Mouse (Mus musculus) limb, embryonic 13.5 days (tissue): ENCODE data around the gene Cldn18. TPM values are rescaled to one million over a fixed set of nuclear protein-coding genes. Genes with fewer than 3 reads are reported as not detected.

Experiments used
- ATAC-seq: fragments of 200-750 bp; cut with Nextera tagmentation; 2 replicates; pipeline ENCODE4 v1.8.0; 2017; ENCODE audit warnings: low read depth, moderate number of reproducible peaks, moderate TSS enrichment; ENCODE audit not compliant: low FRiP score
- H3K27ac ChIP-seq: fragments of 300-500 bp; sonication (generic); 2 replicates; pipeline ENCODE4 v1.5.1; 2015; ENCODE audit warnings: inconsistent platforms, mild to moderate bottlenecking, moderate library complexity
- H3K27me3 ChIP-seq: fragments of 300-500 bp; sonication (generic); 2 replicates; pipeline ENCODE4 v1.6.1; 2015; ENCODE audit warnings: mild to moderate bottlenecking, inconsistent platforms
- H3K36me3 ChIP-seq: fragments of 300-500 bp; sonication (generic); 2 replicates; pipeline ENCODE4 v1.6.1; 2015; ENCODE audit warnings: inconsistent platforms, mild to moderate bottlenecking, moderate library complexity
- H3K4me1 ChIP-seq: fragments of 300-500 bp; sonication (generic); 2 replicates; pipeline ENCODE4 v1.6.1; 2015; ENCODE audit warnings: inconsistent platforms
- H3K4me2 ChIP-seq: fragments of 300-500 bp; sonication (generic); replicated peaks from 2 replicates; pipeline ENCODE4 v1.6.1; 2015; ENCODE audit warnings: inconsistent platforms, mild to moderate bottlenecking, moderate library complexity
- H3K4me3 ChIP-seq: fragments of 300-500 bp; sonication (generic); 2 replicates; pipeline ENCODE4 v1.5.1; 2015; ENCODE audit warnings: moderate library complexity, mild to moderate bottlenecking, inconsistent platforms
- H3K9ac ChIP-seq: fragments of 300-500 bp; sonication (generic); 2 replicates; pipeline ENCODE4 v1.6.1; 2015; ENCODE audit warnings: mild to moderate bottlenecking, inconsistent platforms
- H3K9me3 ChIP-seq: fragments of 300-500 bp; sonication (generic); 2 replicates; pipeline ENCODE4 v1.6.1; 2016; ENCODE audit warnings: inconsistent platforms
- WGBS: fragments of 180-500 bp; shearing (Covaris S2); methylation state at CpG from one replicate; pipeline ENCODE4 v1.1.7; 2015; 5-methylcytosine and 5-hydroxymethylcytosine counted together
- polyA plus RNA-seq: library from polyadenylated mRNA; unstranded; fragments of >200 nt; fragmentation: Nextera tagmentation; extraction: Ambion mirVana; gene quantifications from 2 replicates; pipeline ENCODE4 v1.2.1, GENCODE M21; 2015

Gene Cldn18
- not detected in 2 replicates for polyA plus RNA-seq

DNA sequence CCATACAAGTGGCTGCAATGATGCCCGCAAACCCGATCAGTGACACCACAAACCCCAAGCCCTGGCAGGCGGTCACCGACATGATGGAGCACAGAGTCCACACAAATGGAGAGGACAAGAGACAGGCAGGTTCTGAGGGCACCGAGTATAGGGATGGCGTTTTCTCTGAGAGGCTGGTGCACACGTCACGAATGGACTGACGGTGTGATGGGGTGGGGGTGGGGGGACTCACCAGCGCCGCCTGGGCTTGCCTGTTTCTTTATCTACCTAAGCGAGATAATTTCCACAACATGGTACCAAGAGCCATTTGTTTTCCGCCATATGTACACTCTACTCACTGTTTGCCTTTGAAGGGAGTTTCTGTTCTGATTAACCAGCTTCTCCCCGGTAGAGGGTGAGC, at the start of gene Cldn18:
Gene Cldn18, minus strand, starts transcription at position 134 of the 400 bp plus-strand sequence.
- H3K9me3 ChIP-seq = no peaks in the 10 kb centered on the region
- no peak within 1 kb of the TSS for H3K4me2 ChIP-seq
- H3K27me3 ChIP-seq = no peaks in the 10 kb centered on the region
- no peak for ATAC-seq
- H3K4me1 ChIP-seq = no peaks in the 10 kb centered on the region
- 92% methylated on average over 14 of the region's 14 CpGs for WGBS
- H3K36me3 ChIP-seq = no peaks in the 10 kb centered on the region
- H3K4me3 ChIP-seq = no peak within 1 kb of the TSS
- H3K27ac ChIP-seq = no peak within 1 kb of the TSS
- no peak within 1 kb of the TSS for H3K9ac ChIP-seq

DNA sequence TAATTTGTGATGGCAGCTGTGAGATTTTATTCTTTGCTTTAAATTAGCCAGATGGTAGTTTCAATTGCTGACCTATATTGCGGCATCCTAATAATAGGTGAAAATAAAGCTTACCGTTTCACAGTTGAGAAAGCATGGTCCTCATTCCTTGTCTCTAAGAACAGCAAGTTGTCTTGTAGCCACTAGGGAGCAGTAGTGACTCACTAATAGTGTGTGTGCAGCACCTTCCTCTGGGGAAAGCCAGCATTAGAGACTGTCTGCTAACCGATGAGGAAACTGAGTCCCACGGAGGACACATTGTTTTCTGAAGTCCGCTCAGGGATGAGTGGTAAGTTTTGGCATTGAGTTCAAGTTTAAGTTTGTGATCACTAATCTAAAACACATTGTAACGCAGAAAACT, 46.5 kb upstream of the Cldn18 start:
- no peaks in the 10 kb centered on the region; the same call in 1 of the 2 replicates for H3K9me3 ChIP-seq
- no peaks in the 10 kb centered on the region for H3K4me1 ChIP-seq
- WGBS = 63% methylated on average over 6 of the region's 6 CpGs
- H3K27me3 ChIP-seq = no peaks in the 10 kb centered on the region
- H3K27ac ChIP-seq = no peak overlapping the region
- no peak overlapping the region for H3K9ac ChIP-seq
- no peaks in the 10 kb centered on the region for H3K36me3 ChIP-seq
- H3K4me2 ChIP-seq = no peak overlapping the region
- no peak overlapping the region for H3K4me3 ChIP-seq
- no peak for ATAC-seq

DNA sequence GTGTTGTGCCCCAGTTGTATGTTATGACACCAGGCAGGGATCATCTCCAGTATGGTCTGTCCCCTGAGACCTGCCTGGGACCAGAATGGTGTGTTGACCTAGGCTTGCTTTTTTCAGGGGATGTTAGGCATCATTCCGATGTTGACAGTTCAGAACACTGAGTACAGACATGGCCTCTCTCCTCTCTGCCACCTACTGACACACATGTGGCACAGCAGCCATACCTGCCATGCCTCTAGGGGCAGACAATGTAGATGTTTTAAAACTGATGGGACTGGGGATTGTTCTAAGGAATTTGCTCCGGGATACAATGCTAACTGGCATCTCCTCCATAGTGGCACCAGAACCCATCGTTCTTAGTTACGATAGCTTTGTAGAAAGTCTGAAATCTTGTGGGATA, 33.2 kb upstream of the Cldn18 start:
- 0 out of 2 replicates have a peak, but pooled peaks cover 6% of the 10 kb centered on the region for H3K9me3 ChIP-seq
- WGBS = 81% methylated on average over 4 of the region's 4 CpGs
- no peak for ATAC-seq
- H3K27ac ChIP-seq = no peak overlapping the region
- no peak overlapping the region for H3K4me3 ChIP-seq
- H3K4me1 ChIP-seq = no peaks in the 10 kb centered on the region
- H3K27me3 ChIP-seq = no peaks in the 10 kb centered on the region
- no peak overlapping the region for H3K4me2 ChIP-seq
- no peaks in the 10 kb centered on the region for H3K36me3 ChIP-seq
- no peak overlapping the region for H3K9ac ChIP-seq

DNA sequence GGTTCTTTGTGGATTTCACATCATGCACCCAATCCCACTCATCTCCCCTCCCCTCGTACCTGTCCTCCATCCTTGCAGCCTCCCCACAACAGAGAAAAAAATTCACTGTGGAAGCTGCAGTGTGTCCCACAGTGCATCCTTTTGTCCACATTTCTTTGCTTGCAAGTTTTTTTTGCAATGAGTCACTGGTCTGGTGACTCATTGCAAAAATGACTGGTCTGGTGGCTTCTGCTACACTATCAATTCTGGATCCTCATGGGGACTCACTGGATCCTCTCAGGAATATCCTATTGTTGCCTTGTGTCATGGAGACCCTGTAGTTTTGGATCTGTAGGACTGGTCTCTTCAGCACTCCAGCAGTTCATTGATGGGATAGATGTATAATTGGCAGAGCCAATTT, 31.2 kb upstream of the Cldn18 start:
- H3K4me3 ChIP-seq = no peak overlapping the region
- no peaks in the 10 kb centered on the region for H3K27me3 ChIP-seq
- WGBS = 44% methylated on average over 1 of the region's 1 CpGs
- no peak for ATAC-seq
- H3K27ac ChIP-seq = no peak overlapping the region
- no peaks in the 10 kb centered on the region for H3K4me1 ChIP-seq
- H3K36me3 ChIP-seq = no peaks in the 10 kb centered on the region
- H3K9me3 ChIP-seq = 0 out of 2 replicates have a peak, but pooled peaks cover 6% of the 10 kb centered on the region
- no peak overlapping the region for H3K9ac ChIP-seq
- H3K4me2 ChIP-seq = no peak overlapping the region

DNA sequence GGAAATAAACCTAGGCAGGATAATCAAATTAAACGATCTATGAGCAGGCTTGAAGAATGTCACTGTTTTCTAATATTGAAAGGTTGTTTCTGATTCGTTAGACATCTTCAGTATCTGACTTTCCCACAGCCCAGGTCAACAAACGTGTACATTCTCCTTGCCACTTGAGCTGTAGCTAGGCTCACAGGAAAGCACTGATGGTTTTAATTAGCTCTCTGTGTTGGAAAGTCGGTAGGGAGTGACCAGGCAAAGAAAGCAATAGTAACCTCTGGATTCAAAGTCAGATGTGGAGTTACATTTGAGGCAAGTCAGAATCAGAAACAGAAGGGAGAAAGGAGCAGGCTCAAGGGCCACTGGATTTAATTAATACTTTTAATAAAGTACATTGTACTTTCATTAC, 30.7 kb upstream of the Cldn18 start:
- Histone ChIP-seq H3K4me1 (no peaks in the 10 kb centered on the region), H3K9me3 (0 out of 2 replicates have a peak, but pooled peaks cover 6% of the 10 kb centered on the region), H3K27ac (no peak overlapping the region), H3K27me3 (no peaks in the 10 kb centered on the region), H3K4me2 (no peak overlapping the region), H3K4me3 (no peak overlapping the region), H3K9ac (no peak overlapping the region), H3K36me3 (no peaks in the 10 kb centered on the region)
- ATAC-seq = no peak
- WGBS = 23% methylated on average over 4 of the region's 4 CpGs

DNA sequence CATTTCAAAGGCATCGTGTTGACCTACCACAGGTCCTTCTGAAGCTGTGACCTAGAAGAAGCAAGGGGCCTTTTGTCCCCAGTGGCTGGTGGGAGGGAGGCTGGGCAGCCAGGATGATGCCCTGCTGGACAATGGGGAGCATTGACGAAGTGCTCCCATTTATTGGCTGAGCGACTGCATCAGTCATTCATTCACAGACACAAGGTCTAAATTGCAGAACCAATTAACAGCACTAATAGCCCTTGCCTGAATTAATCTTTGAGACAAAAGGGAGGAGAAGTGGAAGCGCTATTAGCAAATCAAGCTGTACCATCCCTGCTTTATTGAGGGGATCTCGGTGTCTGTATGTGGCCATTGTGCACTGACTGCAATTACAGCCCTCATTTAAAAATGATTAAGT, 27.5 kb upstream of the Cldn18 start:
- Histone ChIP-seq H3K4me1 (no peaks in the 10 kb centered on the region), H3K9me3 (0 out of 2 replicates have a peak, but pooled peaks cover 6% of the 10 kb centered on the region), H3K27me3 (no peaks in the 10 kb centered on the region), H3K27ac (no peak overlapping the region), H3K9ac (no peak overlapping the region), H3K4me2 (no peak overlapping the region), H3K36me3 (no peaks in the 10 kb centered on the region), H3K4me3 (no peak overlapping the region)
- WGBS = 79% methylated on average over 5 of the region's 5 CpGs
- ATAC-seq = no peak

DNA sequence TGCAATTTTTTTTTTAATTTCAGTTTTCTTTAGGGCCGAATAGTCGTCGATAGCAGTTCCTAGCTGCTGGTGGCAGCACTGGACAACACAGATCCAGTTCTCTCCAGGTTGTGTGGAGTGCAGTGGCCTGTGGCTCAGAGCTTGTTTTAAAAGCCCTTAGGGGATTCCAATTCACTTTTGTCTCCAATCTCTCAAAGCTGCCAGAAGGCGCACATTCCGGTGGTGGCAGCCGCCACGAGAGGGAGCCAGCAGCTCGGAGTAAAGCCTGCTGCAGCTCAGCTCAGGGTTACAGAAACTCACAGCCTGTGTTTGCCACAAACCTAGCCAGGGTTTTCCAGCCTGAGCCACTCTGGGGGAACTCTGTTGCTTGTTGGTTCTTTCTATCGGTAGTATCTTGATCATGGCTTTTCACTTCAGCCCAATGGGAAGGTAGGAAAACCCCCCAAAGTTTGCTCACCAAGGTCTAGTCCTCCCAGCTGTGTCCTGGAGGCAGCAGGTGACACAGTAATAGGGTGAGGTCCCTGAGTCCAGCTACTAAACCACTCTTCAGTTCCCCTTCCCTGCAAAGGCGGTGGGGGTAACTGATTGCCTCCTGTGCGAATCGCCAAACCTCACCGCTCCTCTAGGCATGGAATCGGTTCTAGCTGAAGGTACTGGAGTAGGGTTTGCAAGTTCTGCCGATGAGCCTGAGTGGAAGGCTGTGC, 13.0 kb upstream of the Cldn18 start:
- H3K9me3 ChIP-seq = 0 out of 2 replicates have a peak, but pooled peaks cover 2% of the 10 kb centered on the region
- WGBS = 36% methylated on average over 15 of the region's 15 CpGs
- H3K4me1 ChIP-seq = 0 out of 2 replicates have a peak, but pooled peaks cover 2% of the 10 kb centered on the region
- no peaks in the 10 kb centered on the region for H3K36me3 ChIP-seq
- peak; percentile 81 for ATAC-seq
- H3K27me3 ChIP-seq = no peaks in the 10 kb centered on the region
- no peak overlapping the region for H3K9ac ChIP-seq
- no peak overlapping the region for H3K4me3 ChIP-seq
- H3K4me2 ChIP-seq = 0 out of 2 replicates have a peak overlapping the region, but pooled peaks have one; percentile 7
- no peak overlapping the region for H3K27ac ChIP-seq

DNA sequence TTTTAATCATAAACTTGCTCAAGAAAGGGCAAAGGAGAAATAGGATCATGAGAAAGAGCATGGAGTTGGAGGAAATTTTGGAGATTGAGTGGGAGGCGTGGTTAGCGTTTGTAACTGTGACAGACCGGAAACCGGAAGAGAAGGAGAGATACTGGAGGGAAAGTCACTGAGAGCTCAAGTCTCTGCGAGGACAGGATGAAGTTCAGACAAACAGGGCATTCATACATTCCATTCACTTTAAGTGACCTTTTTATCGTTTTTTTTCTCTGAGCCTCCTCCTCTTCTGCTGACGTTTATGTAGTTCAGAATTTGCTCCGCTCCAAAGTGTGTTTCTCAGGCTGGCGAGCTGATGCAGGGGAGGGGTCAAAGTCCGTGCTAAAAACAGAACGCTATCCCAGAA, 10.8 kb upstream of the Cldn18 start:
- H3K9ac ChIP-seq = no peak overlapping the region
- H3K4me3 ChIP-seq = no peak overlapping the region
- no peaks in the 10 kb centered on the region for H3K36me3 ChIP-seq
- H3K9me3 ChIP-seq = no peaks in the 10 kb centered on the region
- H3K4me1 ChIP-seq = 0 out of 2 replicates have a peak, but pooled peaks cover 2% of the 10 kb centered on the region
- WGBS = 61% methylated on average over 11 of the region's 11 CpGs
- H3K27ac ChIP-seq = no peak overlapping the region
- no peaks in the 10 kb centered on the region for H3K27me3 ChIP-seq
- no peak overlapping the region for H3K4me2 ChIP-seq
- no peak for ATAC-seq

DNA sequence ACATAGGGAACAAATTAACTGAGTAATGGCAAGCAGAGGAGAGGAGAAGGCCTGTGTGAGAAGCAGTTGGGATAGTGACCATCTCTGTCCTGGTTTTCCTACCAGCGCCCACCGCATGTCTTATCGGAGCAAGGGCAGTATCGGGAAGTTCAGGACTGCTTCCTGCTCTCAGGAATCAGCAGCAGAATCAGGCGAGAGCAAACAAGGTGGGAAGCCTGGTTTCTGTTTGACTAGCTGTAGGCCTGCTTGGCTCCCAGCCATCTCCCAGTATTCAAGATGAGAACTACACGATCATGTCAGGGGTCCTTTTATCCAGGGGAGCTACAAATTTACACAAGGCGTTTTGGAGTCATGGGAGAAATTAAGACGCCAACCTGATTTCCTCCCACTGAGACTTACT, 8.2 kb upstream of the Cldn18 start:
- H3K27me3 ChIP-seq = no peaks in the 10 kb centered on the region
- H3K9me3 ChIP-seq = no peaks in the 10 kb centered on the region
- H3K4me2 ChIP-seq = no peak overlapping the region
- no peak overlapping the region for H3K4me3 ChIP-seq
- no peak for ATAC-seq
- 78% methylated on average over 8 of the region's 8 CpGs for WGBS
- no peak overlapping the region for H3K27ac ChIP-seq
- H3K9ac ChIP-seq = no peak overlapping the region
- H3K4me1 ChIP-seq = 0 out of 2 replicates have a peak, but pooled peaks cover 2% of the 10 kb centered on the region
- no peaks in the 10 kb centered on the region for H3K36me3 ChIP-seq

DNA sequence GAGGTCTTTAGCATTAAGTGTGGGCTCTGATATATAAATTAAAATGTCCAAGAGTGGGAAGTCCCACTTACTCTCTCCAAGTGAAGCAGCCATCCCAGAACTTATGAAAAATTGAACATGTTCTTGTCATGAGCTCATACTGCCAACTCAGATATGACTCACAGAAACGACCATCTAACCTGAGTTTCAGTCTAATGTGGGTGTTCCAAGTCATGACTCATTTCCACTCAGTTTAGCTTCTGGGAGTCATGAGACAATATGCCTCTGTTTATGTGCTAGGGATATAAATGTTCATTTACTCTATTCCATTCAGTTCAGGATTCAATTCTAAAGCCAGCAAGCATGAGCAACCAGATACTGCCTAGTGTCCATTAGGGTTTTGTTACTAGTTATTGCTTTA, 2.9 kb upstream of the Cldn18 start:
- Histone ChIP-seq H3K27me3 (no peaks in the 10 kb centered on the region), H3K9ac (no peak overlapping the region), H3K4me3 (no peak overlapping the region), H3K36me3 (no peaks in the 10 kb centered on the region), H3K27ac (no peak overlapping the region), H3K9me3 (no peaks in the 10 kb centered on the region), H3K4me1 (no peaks in the 10 kb centered on the region), H3K4me2 (no peak overlapping the region)
- no peak for ATAC-seq
- WGBS = 54% methylated on average over 1 of the region's 1 CpGs

DNA sequence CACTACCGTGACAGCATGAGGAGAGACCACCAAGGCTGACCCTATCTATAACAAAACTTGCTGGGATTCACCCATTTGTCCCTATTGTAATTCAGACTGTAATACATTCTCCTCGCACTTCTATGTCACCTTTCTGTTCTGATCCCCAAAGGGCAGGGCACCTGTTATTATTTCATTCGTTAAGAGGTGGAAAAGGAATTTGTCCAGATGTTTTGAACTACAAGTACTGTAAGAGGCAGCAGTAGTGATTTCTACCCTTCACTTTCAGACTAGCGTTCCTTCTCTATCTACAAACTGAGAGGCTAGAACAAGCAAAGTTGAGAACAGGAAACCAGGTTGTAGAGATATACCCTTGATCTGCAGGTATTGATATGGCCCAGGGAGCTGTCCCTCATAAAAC, 6.8 kb downstream of the Cldn18 start:
- no peak overlapping the region for H3K4me2 ChIP-seq
- no peaks in the 10 kb centered on the region for H3K36me3 ChIP-seq
- no peak overlapping the region for H3K9ac ChIP-seq
- no peaks in the 10 kb centered on the region for H3K27me3 ChIP-seq
- ATAC-seq = no peak
- H3K9me3 ChIP-seq = no peaks in the 10 kb centered on the region
- no peak overlapping the region for H3K27ac ChIP-seq
- WGBS = 79% methylated on average over 4 of the region's 4 CpGs
- no peak overlapping the region for H3K4me3 ChIP-seq
- no peaks in the 10 kb centered on the region for H3K4me1 ChIP-seq

DNA sequence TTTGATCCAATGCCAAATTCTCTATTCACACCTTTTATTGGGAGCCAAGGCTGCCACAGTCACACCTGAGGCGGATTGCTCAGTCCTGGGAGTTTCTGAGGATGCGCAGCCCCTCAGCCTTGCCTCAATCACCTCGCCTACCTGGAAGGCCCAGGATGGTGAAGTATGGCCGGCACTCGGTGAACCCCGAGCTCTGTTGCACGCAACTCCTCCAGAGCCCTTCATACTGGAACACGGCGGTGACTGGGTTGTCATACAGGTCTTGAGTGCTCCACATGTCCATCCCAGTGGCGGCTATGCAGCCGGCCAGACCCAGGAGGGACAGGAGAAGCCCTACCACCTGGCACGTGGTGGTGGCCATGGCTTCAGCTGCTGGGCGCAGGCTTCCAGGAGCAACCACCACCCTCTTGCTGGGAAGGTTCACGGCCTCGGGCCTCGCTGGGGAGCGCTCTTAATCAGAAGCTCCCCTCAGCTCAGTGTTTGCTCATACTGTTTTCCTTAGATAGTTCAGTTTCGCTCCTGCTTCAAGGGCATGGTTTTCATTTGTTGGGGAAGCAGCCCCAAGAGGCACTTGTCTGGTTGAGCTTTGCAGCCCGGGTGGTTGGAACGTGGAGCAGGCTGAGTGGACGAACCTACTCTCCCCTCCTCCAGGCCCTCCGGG, 7.3 kb downstream of the Cldn18 start:
- no peak for ATAC-seq
- Histone ChIP-seq H3K9me3 (no peaks in the 10 kb centered on the region), H3K9ac (no peak overlapping the region), H3K36me3 (no peaks in the 10 kb centered on the region), H3K4me3 (no peak overlapping the region), H3K27me3 (no peaks in the 10 kb centered on the region), H3K4me2 (no peak overlapping the region), H3K27ac (no peak overlapping the region), H3K4me1 (no peaks in the 10 kb centered on the region)
- 91% methylated on average over 22 of the region's 22 CpGs for WGBS
